Mouse (Mus musculus) lung, embryonic 14.5 days (tissue): ENCODE results near the gene Apol6. TPM values are rescaled to one million over a fixed set of nuclear protein-coding genes. Genes with fewer than 3 reads are reported as not detected.
A peak's percentile ranks its signal among the peaks of the same experiment; 100 is the strongest.
"Not testable (repeated sequence)": the region's sequence is repeated elsewhere in the genome, so short reads cannot be mapped to it uniquely, and the experiment has no call there.

ENCODE experiments used
- ATAC-seq: fragments of 200-750 bp; cut with Nextera tagmentation; 2 replicates; pipeline ENCODE4 v1.8.0; 2017; ENCODE audit warnings: mild to moderate bottlenecking, moderate TSS enrichment, moderate library complexity; ENCODE audit not compliant: insufficient read depth
- DNase-seq: peaks from one replicate; pipeline ENCODE4 v3.0.0-alpha.2; 2015
- H3K27ac ChIP-seq: fragments of 300-500 bp; sonication (generic); 2 replicates; pipeline ENCODE4 v1.5.1; 2014; ENCODE audit warnings: low read depth, mild to moderate bottlenecking, moderate library complexity
- H3K27me3 ChIP-seq: fragments of 300-500 bp; sonication (generic); 2 replicates; pipeline ENCODE4 v1.6.1; 2014; ENCODE audit warnings: low read length, control low read depth; ENCODE audit not compliant: insufficient read depth
- H3K36me3 ChIP-seq: fragments of 300-500 bp; sonication (generic); 2 replicates; pipeline ENCODE4 v1.6.1; 2014; ENCODE audit warnings: control low read depth; ENCODE audit not compliant: insufficient read depth
- H3K4me1 ChIP-seq: fragments of 300-500 bp; sonication (generic); 2 replicates; pipeline ENCODE4 v1.6.1; 2014; ENCODE audit warnings: antibody characterized with exemption, control low read depth; ENCODE audit not compliant: insufficient read depth
- H3K4me2 ChIP-seq: fragments of 300-500 bp; sonication (generic); 2 replicates; pipeline ENCODE4 v1.6.1; 2014; ENCODE audit warnings: mild to moderate bottlenecking
- H3K4me3 ChIP-seq: fragments of 300-500 bp; sonication (generic); 2 replicates; pipeline ENCODE4 v1.5.1; 2014; ENCODE audit warnings: low read depth, low read length
- H3K9ac ChIP-seq: fragments of 300-500 bp; sonication (generic); 2 replicates; pipeline ENCODE4 v1.6.1; 2014
- H3K9me3 ChIP-seq: fragments of 300-500 bp; sonication (generic); 2 replicates; pipeline ENCODE4 v1.6.1; 2016; ENCODE audit warnings: low read depth, low read length, control low read depth
- CTCF ChIP-seq: IDR thresholded peaks from 2 replicates; pipeline ENCODE4 v1.5.1; 2016; ENCODE audit warnings: antibody characterized with exemption, low read depth
- WGBS: fragments of 180-500 bp; shearing (Covaris S2); extraction: QIAGEN DNeasy Blood & Tissue Kit; methylation state at CpG from one replicate; pipeline ENCODE4 v1.1.7; 2014; 5-methylcytosine and 5-hydroxymethylcytosine counted together
- polyA plus RNA-seq: library from polyadenylated mRNA; unstranded; fragments of >200 nt; fragmentation: Nextera tagmentation; extraction: Ambion mirVana; gene quantifications from 2 replicates; pipeline ENCODE4 v1.2.1, GENCODE M21; 2014

Gene Apol6
- polyA plus RNA-seq, 1 experiment from 2014 or later, result 0.09 TPM

- Histone ChIP-seq H3K27me3 (no peaks in the 10 kb centered on the region), H3K4me3 (no peak overlapping the region), H3K4me2 (no peak overlapping the region), H3K9ac (no peak overlapping the region), H3K9me3 (peaks cover 6% of the 10 kb centered on the region; the same call in 1 of the 2 replicates), H3K27ac (no peak overlapping the region), H3K36me3 (no peaks in the 10 kb centered on the region), H3K4me1 (peaks cover 15% of the 10 kb centered on the region; the same call in 1 of the 2 replicates)
- DNase-seq (no peak), ATAC-seq (no peak)
- no peak for TF ChIP-seq CTCF
Measured at GRCm38 (mm10) chr15:77058566-77058965, 14.0 kb downstream of the Apol6 start.

- H3K9me3 ChIP-seq, result not testable (repeated sequence)
- 83% methylated on average over 4 of the region's 4 CpGs for WGBS
Measured at GRCm38 (mm10) chr15:77059416-77059815, 14.9 kb downstream of the Apol6 start.

GRCm38 (mm10) chr15:77062746-77063145 lies 18.2 kb downstream of the Apol6 start:
- H3K27me3 ChIP-seq, result no peaks in the 10 kb centered on the region
- no peaks in the 10 kb centered on the region for H3K36me3 ChIP-seq
- no peak overlapping the region for H3K9ac ChIP-seq
- peaks cover 6% of the 10 kb centered on the region; the same call in 1 of the 2 replicates for H3K9me3 ChIP-seq
- no peak for DNase-seq
- no peak for TF ChIP-seq CTCF
- no peak overlapping the region for H3K4me2 ChIP-seq
- no peak overlapping the region for H3K4me3 ChIP-seq
- H3K27ac ChIP-seq, result no peak overlapping the region
- no peaks in the 10 kb centered on the region for H3K4me1 ChIP-seq
- no peak for ATAC-seq

More at GRCm38 (mm10) chr15:77059416-77059815, 14.9 kb downstream of the Apol6 start:
- ATAC-seq, H3K27me3 ChIP-seq, H3K27ac ChIP-seq, H3K4me3 ChIP-seq, H3K9ac ChIP-seq, H3K4me2 ChIP-seq, DNase-seq, H3K36me3 ChIP-seq: not testable (repeated sequence)
- peaks cover 15% of the 10 kb centered on the region; the same call in 1 of the 2 replicates for H3K4me1 ChIP-seq

GRCm38 (mm10) chr15:77065259-77065852 lies 20.8 kb downstream of the Apol6 start:
- Histone ChIP-seq H3K27ac (no peak overlapping the region), H3K4me2 (no peak overlapping the region), H3K4me3 (no peak overlapping the region), H3K4me1 (no peaks in the 10 kb centered on the region), H3K9ac (no peak overlapping the region), H3K27me3 (no peaks in the 10 kb centered on the region), H3K9me3 (no peaks in the 10 kb centered on the region), H3K36me3 (no peaks in the 10 kb centered on the region)
- ATAC-seq (no peak), DNase-seq (no peak)
- WGBS, result 74% methylated on average over 6 of the region's 6 CpGs
- no peak for TF ChIP-seq CTCF

- no peak overlapping the region for H3K4me2 ChIP-seq
- H3K9ac ChIP-seq, result no peak overlapping the region
- no peak for TF ChIP-seq CTCF
- DNase-seq (no peak), ATAC-seq (no peak)
- H3K9me3 ChIP-seq, result no peaks in the 10 kb centered on the region
- 60% methylated on average over 6 of the region's 6 CpGs for WGBS
- H3K27me3 ChIP-seq, result no peaks in the 10 kb centered on the region
- H3K36me3 ChIP-seq, result no peaks in the 10 kb centered on the region
- H3K4me1 ChIP-seq, result no peaks in the 10 kb centered on the region
- H3K27ac ChIP-seq, result no peak overlapping the region
- H3K4me3 ChIP-seq, result no peak overlapping the region
Measured at GRCm38 (mm10) chr15:77066233-77066632, 21.7 kb downstream of the Apol6 start.

- Histone ChIP-seq H3K4me3 (no peak overlapping the region), H3K27me3 (no peaks in the 10 kb centered on the region), H3K4me2 (no peak overlapping the region), H3K36me3 (no peaks in the 10 kb centered on the region), H3K9me3 (no peaks in the 10 kb centered on the region), H3K27ac (no peak overlapping the region), H3K4me1 (no peaks in the 10 kb centered on the region), H3K9ac (no peak overlapping the region)
- peak; percentile 49 for TF ChIP-seq CTCF
- no peak for ATAC-seq
- DNase-seq, result no peak
- WGBS, result 51% methylated on average over 3 of the region's 3 CpGs
Measured at GRCm38 (mm10) chr15:77068439-77068861, 23.9 kb downstream of the Apol6 start.

GRCm38 (mm10) chr15:77069019-77069418 lies 24.5 kb downstream of the Apol6 start:
- no peak for TF ChIP-seq CTCF
- Histone ChIP-seq H3K27me3 (no peaks in the 10 kb centered on the region), H3K9me3 (no peaks in the 10 kb centered on the region), H3K4me2 (no peak overlapping the region), H3K4me1 (no peaks in the 10 kb centered on the region), H3K27ac (no peak overlapping the region), H3K4me3 (no peak overlapping the region), H3K9ac (no peak overlapping the region), H3K36me3 (no peaks in the 10 kb centered on the region)
- DNase-seq, result peak; percentile 18
- ATAC-seq, result no peak
- WGBS, result 77% methylated on average over 3 of the region's 3 CpGs
